Mouse (Mus musculus): ENCODE results near the gene Capn7. TPM values are rescaled to one million over a fixed set of nuclear protein-coding genes. Genes with fewer than 3 reads are reported as not detected.
A peak's percentile ranks its signal among the peaks of the same experiment; 100 is the strongest.

Gene Capn7
- polyA plus RNA-seq, 1 experiment from 2014 or later = 47.5 TPM

GRCm38 (mm10) chr14:31369377-31369776, 32.9 kb downstream of the Capn7 start:
- H3K36me3 ChIP-seq (replicated peaks) = peaks cover 69% of the 10 kb centered on the region

GRCm38 (mm10) chr14:31374390-31374789, 38.0 kb downstream of the Capn7 start:
- Histone ChIP-seq H3K9me3 (no peaks in the 10 kb centered on the region), H3K4me2 (no peak overlapping the region), H3K27ac (no peak overlapping the region), H3K4me3 (replicated peaks) (no peak overlapping the region), H3K9ac (no peak overlapping the region), H3K27me3 (no peaks in the 10 kb centered on the region), H3K4me1 (no peaks in the 10 kb centered on the region), H3K36me3 (replicated peaks) (peaks cover 81% of the 10 kb centered on the region)
- 92% methylated on average over 6 of the region's 6 CpGs for WGBS
- ATAC-seq (ENCODE audit: low FRiP score) = no peak

More at GRCm38 (mm10) chr14:31369377-31369776, 32.9 kb downstream of the Capn7 start:
- Histone ChIP-seq H3K27ac (no peak overlapping the region), H3K9me3 (no peaks in the 10 kb centered on the region), H3K4me3 (replicated peaks) (no peak overlapping the region), H3K27me3 (no peaks in the 10 kb centered on the region), H3K4me2 (no peak overlapping the region), H3K4me1 (no peaks in the 10 kb centered on the region), H3K9ac (no peak overlapping the region)
- ATAC-seq (ENCODE audit: low FRiP score) = no peak
- WGBS = 94% methylated on average over 3 of the region's 3 CpGs

DNA sequence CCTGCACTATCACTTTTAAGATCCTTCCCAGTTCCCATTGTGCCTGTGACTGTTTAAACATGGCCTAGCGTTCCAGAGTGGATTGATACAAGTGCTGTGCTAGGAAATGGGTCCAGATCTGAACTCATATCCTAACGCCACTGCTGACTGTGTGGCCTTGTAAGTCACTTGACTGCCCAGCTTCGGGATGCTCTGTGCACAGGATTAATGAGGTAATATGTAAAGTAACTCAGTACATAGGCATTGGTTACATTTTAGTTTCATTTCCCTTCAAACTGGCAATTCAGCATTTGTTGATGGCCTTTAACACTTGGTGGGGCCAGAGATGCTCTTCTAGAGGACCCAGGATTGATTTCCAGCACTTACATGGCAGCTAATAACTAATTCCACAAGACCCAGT, 39.9 kb downstream of the Capn7 start:
- Histone ChIP-seq H3K9ac (no peak overlapping the region), H3K27me3 (no peaks in the 10 kb centered on the region), H3K4me3 (replicated peaks) (no peak overlapping the region), H3K36me3 (replicated peaks) (peaks cover 65% of the 10 kb centered on the region), H3K27ac (no peak overlapping the region), H3K9me3 (no peaks in the 10 kb centered on the region), H3K4me2 (no peak overlapping the region), H3K4me1 (no peaks in the 10 kb centered on the region)
- ATAC-seq (ENCODE audit: low FRiP score) = no peak
- 87% methylated on average over 3 of the region's 3 CpGs for WGBS

GRCm38 (mm10) chr14:31382276-31382675, 45.8 kb downstream of the Capn7 start:
- no peak overlapping the region for H3K9ac ChIP-seq
- 89% methylated on average over 8 of the region's 8 CpGs for WGBS
- H3K4me3 ChIP-seq (replicated peaks) = no peak overlapping the region
- H3K27ac ChIP-seq = no peak overlapping the region
- H3K4me1 ChIP-seq = peaks cover 4% of the 10 kb centered on the region; the same call in 1 of the 2 replicates
- H3K9me3 ChIP-seq = no peaks in the 10 kb centered on the region
- no peak for ATAC-seq (ENCODE audit: low FRiP score)
- H3K36me3 ChIP-seq (replicated peaks) = peaks cover 11% of the 10 kb centered on the region
- no peak overlapping the region for H3K4me2 ChIP-seq
- no peaks in the 10 kb centered on the region for H3K27me3 ChIP-seq

DNA sequence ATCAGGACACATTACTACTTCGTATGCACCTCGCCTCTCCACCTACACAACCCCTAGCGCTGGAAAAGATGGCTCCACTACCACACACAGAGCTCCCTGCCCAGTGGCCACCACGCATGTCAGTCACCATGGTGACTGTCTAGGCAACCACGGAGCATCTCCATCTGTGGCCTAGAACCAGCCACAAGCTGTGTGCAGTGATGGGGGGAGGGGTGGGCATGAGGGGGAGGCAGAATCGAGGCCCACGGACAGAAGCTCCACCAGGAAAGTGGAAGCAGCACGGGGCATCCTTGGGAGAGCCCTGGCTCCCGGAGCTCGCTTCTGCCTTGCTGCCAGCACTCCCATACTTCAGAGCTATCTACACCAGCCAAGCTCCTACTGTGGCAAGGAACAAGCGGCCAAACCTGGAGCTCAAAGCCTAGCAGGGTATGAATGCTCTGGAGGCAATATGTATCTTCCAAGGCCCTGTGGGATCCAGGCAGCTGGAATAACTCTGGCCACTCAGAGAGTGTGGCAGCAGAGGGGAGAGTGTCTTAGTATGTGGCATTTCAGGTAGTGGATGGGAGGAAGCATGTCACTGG, 47.1 kb downstream of the Capn7 start:
- Histone ChIP-seq H3K9ac (no peak overlapping the region), H3K4me3 (replicated peaks) (no peak overlapping the region), H3K9me3 (no peaks in the 10 kb centered on the region), H3K27ac (no peak overlapping the region), H3K4me2 (no peak overlapping the region), H3K4me1 (peaks cover 8% of the 10 kb centered on the region; the same call in 1 of the 2 replicates), H3K36me3 (replicated peaks) (peaks cover 3% of the 10 kb centered on the region), H3K27me3 (no peaks in the 10 kb centered on the region)
- 82% methylated on average over 11 of the region's 11 CpGs for WGBS
- no peak for ATAC-seq (ENCODE audit: low FRiP score)

- no peak overlapping the region for H3K4me2 ChIP-seq
- no peaks in the 10 kb centered on the region for H3K27me3 ChIP-seq
- H3K9me3 ChIP-seq = no peaks in the 10 kb centered on the region
- peaks cover 8% of the 10 kb centered on the region; the same call in 1 of the 2 replicates for H3K4me1 ChIP-seq
- H3K4me3 ChIP-seq (replicated peaks) = no peak overlapping the region
- WGBS = 78% methylated on average over 13 of the region's 13 CpGs
- no peaks in the 10 kb centered on the region; the same call in 1 of the 2 replicates for H3K36me3 ChIP-seq (replicated peaks)
- no peak overlapping the region for H3K27ac ChIP-seq
- no peak for ATAC-seq (ENCODE audit: low FRiP score)
- H3K9ac ChIP-seq = no peak overlapping the region
Measured at GRCm38 (mm10) chr14:31384366-31385323, 48.2 kb downstream of the Capn7 start.

GRCm38 (mm10) chr14:31385406-31385805, 49.0 kb downstream of the Capn7 start:
- WGBS = 95% methylated on average over 5 of the region's 5 CpGs
- H3K9me3 ChIP-seq = no peaks in the 10 kb centered on the region

DNA sequence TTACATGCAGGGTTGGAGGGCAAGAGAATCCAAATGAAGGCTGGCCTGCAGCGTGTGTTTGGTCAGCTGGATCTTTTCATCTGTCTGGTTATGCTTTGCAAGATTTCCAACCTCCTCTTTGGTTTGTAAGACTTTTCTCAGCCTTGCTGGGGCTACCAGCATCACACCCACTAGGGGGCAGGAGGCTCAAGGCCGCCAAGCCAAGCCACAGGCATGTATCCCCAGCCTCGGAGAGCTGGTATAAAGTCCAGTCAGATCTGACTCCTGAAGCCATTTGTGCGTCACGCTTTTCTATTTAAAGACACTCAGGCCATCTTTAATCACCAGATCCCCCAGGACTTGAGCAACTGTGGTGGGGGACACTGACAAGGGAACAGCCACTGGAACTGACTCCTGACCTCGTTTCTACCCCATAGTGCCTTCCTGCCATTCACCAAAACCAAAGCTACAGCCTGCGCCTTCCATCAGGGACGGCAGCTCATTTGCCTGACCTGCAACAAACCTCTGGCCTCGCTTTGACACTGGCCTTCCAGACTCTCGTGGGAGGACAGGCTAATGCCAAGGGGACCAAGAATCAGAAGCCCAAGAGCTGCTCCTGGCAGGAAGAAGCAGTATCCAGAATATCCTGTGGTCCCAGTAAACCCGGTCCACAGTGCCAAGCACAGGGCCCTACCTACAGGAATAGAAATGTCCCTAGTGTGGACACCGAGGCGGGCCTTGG, 49.7 kb downstream of the Capn7 start:
- H3K27ac ChIP-seq = no peak overlapping the region
- 56% methylated on average over 13 of the region's 13 CpGs for WGBS

More at GRCm38 (mm10) chr14:31385406-31385805, 49.0 kb downstream of the Capn7 start:
- H3K4me3 ChIP-seq (replicated peaks) = no peak overlapping the region
- no peaks in the 10 kb centered on the region for H3K27me3 ChIP-seq
- no peak overlapping the region for H3K27ac ChIP-seq
- ATAC-seq (ENCODE audit: low FRiP score) = no peak
- no peak overlapping the region for H3K4me2 ChIP-seq
- peaks cover 8% of the 10 kb centered on the region; the same call in 1 of the 2 replicates for H3K4me1 ChIP-seq
- H3K36me3 ChIP-seq (replicated peaks) = no peaks in the 10 kb centered on the region; the same call in 1 of the 2 replicates
- H3K9ac ChIP-seq = no peak overlapping the region

GRCm38 (mm10) chr14:31387301-31387981, 51.0 kb downstream of the Capn7 start:
- no peaks in the 10 kb centered on the region for H3K9me3 ChIP-seq
- ATAC-seq (ENCODE audit: low FRiP score) = no peak
- H3K4me2 ChIP-seq = no peak overlapping the region
- H3K36me3 ChIP-seq (replicated peaks) = no peaks in the 10 kb centered on the region; the same call in 1 of the 2 replicates
- no peak overlapping the region for H3K9ac ChIP-seq
- H3K4me3 ChIP-seq (replicated peaks) = no peak overlapping the region
- peaks cover 8% of the 10 kb centered on the region; the same call in 1 of the 2 replicates for H3K4me1 ChIP-seq
- H3K27me3 ChIP-seq = no peaks in the 10 kb centered on the region
- 86% methylated on average over 11 of the region's 11 CpGs for WGBS
- no peak overlapping the region for H3K27ac ChIP-seq

More for the DNA sequence above, 49.7 kb downstream of the Capn7 start:
- H3K4me3 ChIP-seq (replicated peaks) = no peak overlapping the region
- H3K4me1 ChIP-seq = peaks cover 8% of the 10 kb centered on the region; the same call in 1 of the 2 replicates
- no peak for ATAC-seq (ENCODE audit: low FRiP score)
- H3K36me3 ChIP-seq (replicated peaks) = no peaks in the 10 kb centered on the region; the same call in 1 of the 2 replicates
- H3K27me3 ChIP-seq = no peaks in the 10 kb centered on the region
- no peaks in the 10 kb centered on the region for H3K9me3 ChIP-seq
- H3K4me2 ChIP-seq = no peak overlapping the region
- no peak overlapping the region for H3K9ac ChIP-seq

DNA sequence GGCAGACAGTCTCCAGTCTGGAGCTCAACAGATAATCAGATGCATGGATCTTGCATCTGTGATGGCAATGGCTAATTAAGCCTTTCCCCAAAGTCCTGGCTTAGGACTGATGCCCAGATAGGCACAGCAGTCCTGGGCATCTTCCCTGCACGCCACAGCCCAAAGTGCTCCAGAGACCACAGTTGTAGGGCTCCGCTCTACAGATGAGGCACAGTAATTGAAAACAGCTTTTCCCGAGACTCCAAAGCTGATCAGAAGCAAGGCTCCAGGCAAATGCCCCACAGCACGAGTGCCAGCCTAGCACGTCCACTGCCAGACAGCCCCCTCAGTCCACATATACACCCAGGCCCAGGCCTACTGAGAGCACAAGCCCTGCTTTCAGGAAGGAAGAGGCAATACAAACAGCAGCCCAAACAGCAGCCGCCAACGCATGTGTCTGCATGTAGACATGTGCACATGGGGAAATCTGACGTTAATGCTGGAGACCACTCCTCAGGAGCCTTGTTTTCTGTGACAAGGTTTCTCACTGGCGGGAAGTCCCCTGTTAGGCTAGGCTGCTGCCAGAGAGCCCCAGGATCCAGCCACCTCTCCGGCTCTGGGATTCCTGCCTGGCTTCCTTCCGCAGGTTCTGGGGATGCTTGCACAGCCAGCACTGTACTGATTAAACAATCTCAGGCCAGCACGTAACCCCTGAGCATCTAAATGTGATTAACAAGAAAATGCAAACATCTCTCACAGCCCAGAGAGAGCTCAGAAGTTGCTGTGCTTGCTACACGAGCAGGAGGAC, 51.8 kb downstream of the Capn7 start:
- Histone ChIP-seq H3K4me2 (no peak overlapping the region), H3K9ac (no peak overlapping the region), H3K36me3 (replicated peaks) (no peaks in the 10 kb centered on the region; the same call in 1 of the 2 replicates), H3K4me1 (peaks cover 8% of the 10 kb centered on the region; the same call in 1 of the 2 replicates), H3K4me3 (replicated peaks) (no peak overlapping the region), H3K27ac (0 out of 2 replicates have a peak overlapping the region, but pooled peaks have one; percentile 46), H3K9me3 (no peaks in the 10 kb centered on the region), H3K27me3 (no peaks in the 10 kb centered on the region)
- no peak for ATAC-seq (ENCODE audit: low FRiP score)
- WGBS = 80% methylated on average over 13 of the region's 13 CpGs

Measured in forebrain, embryonic 12.5 days (tissue).